Mouse (Mus musculus): ENCODE results near the gene Serpina6. TPM values are rescaled to one million over a fixed set of nuclear protein-coding genes. Genes with fewer than 3 reads are reported as not detected.
"Not testable (repeated sequence)": the region's sequence is repeated elsewhere in the genome, so short reads cannot be mapped to it uniquely, and the experiment has no call there.

Gene Serpina6
- polyA plus RNA-seq, 2 experiments: 793 to 1,383 TPM

GRCm38 (mm10) chr12:103671483-103671882, 14.5 kb upstream of the Serpina6 start:
- no peak overlapping the region for H3K27ac ChIP-seq
- no peak for DNase-seq (ENCODE audit: low read depth in 3 of 3, low spot score in 3 of 3)
- no peak overlapping the region for H3K4me2 ChIP-seq (ENCODE audit: low read depth)
- TF ChIP-seq EP300 (IDR thresholded peaks at IDR 0.05; ENCODE audit: low read depth) (no peak), CTCF (IDR thresholded peaks at IDR 0.05; ENCODE audit: low read depth) (no peak)
- no peaks in the 10 kb centered on the region for H3K9me3 ChIP-seq (ENCODE audit: control insufficient read depth, low read length)
- H3K36me3 ChIP-seq (replicated peaks; ENCODE audit: control insufficient read depth, insufficient read depth, low read depth): no peaks in the 10 kb centered on the region
- no peak for ATAC-seq (ENCODE audit: insufficient read depth)
- H3K4me1 ChIP-seq (replicated peaks; ENCODE audit: control insufficient read depth in 2 of 2, insufficient read depth in 2 of 2, low read length in 1 of 2): peaks cover 0 to 6% of the 10 kb centered on the region in 2 experiments; a peak in 1 of 4 replicates
- WGBS (ENCODE audit: insufficient replicate concordance): 50% methylated on average over 3 of the region's 3 CpGs
- H3K9ac ChIP-seq (replicated peaks): no peak overlapping the region
- no peak overlapping the region for H3K4me3 ChIP-seq (ENCODE audit: insufficient read depth in 1 of 2, low read depth in 2 of 2, low read length in 2 of 2)
- H3K27me3 ChIP-seq (ENCODE audit: control insufficient read depth, insufficient read depth, low read length): no peaks in the 10 kb centered on the region

- no peak overlapping the region for H3K4me2 ChIP-seq (ENCODE audit: low read depth)
- DNase-seq (ENCODE audit: low read depth in 3 of 3, low spot score in 3 of 3) (no peak), ATAC-seq (ENCODE audit: insufficient read depth) (no peak)
- H3K9me3 ChIP-seq (ENCODE audit: control insufficient read depth, low read length): no peaks in the 10 kb centered on the region
- 29% methylated on average over 2 of the region's 2 CpGs for WGBS (ENCODE audit: insufficient replicate concordance)
- H3K4me1 ChIP-seq (replicated peaks; ENCODE audit: control insufficient read depth in 2 of 2, insufficient read depth in 2 of 2, low read length in 1 of 2): peaks cover 0 to 6% of the 10 kb centered on the region in 2 experiments; a peak in 1 of 4 replicates
- TF ChIP-seq CTCF (IDR thresholded peaks at IDR 0.05; ENCODE audit: low read depth) (no peak), EP300 (IDR thresholded peaks at IDR 0.05; ENCODE audit: low read depth) (no peak)
- no peak overlapping the region for H3K27ac ChIP-seq
- no peak overlapping the region for H3K9ac ChIP-seq (replicated peaks)
- H3K4me3 ChIP-seq (ENCODE audit: insufficient read depth in 1 of 2, low read depth in 2 of 2, low read length in 2 of 2): no peak overlapping the region
- H3K27me3 ChIP-seq (ENCODE audit: control insufficient read depth, insufficient read depth, low read length): no peaks in the 10 kb centered on the region
- no peaks in the 10 kb centered on the region for H3K36me3 ChIP-seq (replicated peaks; ENCODE audit: control insufficient read depth, insufficient read depth, low read depth)
These were observed 14.0 kb upstream of the Serpina6 start for GRCm38 (mm10) chr12:103670964-103671363.

- no peak for DNase-seq (ENCODE audit: low read depth in 3 of 3, low spot score in 3 of 3)
- no peak for ATAC-seq (ENCODE audit: insufficient read depth)
- Histone ChIP-seq H3K36me3 (replicated peaks; ENCODE audit: control insufficient read depth, insufficient read depth, low read depth) (no peaks in the 10 kb centered on the region), H3K4me2 (ENCODE audit: low read depth) (no peak overlapping the region), H3K9ac (replicated peaks) (no peak overlapping the region), H3K9me3 (ENCODE audit: control insufficient read depth, low read length) (no peaks in the 10 kb centered on the region), H3K27ac (no peak overlapping the region), H3K4me1 (replicated peaks; ENCODE audit: control insufficient read depth in 2 of 2, insufficient read depth in 2 of 2, low read length in 1 of 2) (peaks cover 0 to 6% of the 10 kb centered on the region in 2 experiments; a peak in 1 of 4 replicates), H3K4me3 (ENCODE audit: insufficient read depth in 1 of 2, low read depth in 2 of 2, low read length in 2 of 2) (no peak overlapping the region), H3K27me3 (ENCODE audit: control insufficient read depth, insufficient read depth, low read length) (no peaks in the 10 kb centered on the region)
- no peak for TF ChIP-seq EP300 (IDR thresholded peaks at IDR 0.05; ENCODE audit: low read depth)
- no peak for TF ChIP-seq CTCF (IDR thresholded peaks at IDR 0.05; ENCODE audit: low read depth)
- WGBS (ENCODE audit: insufficient replicate concordance): 65% methylated on average over 5 of the region's 5 CpGs
These were observed 13.3 kb upstream of the Serpina6 start for GRCm38 (mm10) chr12:103670344-103670743.

- Histone ChIP-seq H3K4me2 (ENCODE audit: low read depth) (no peak overlapping the region), H3K27ac (no peak overlapping the region), H3K9me3 (ENCODE audit: control insufficient read depth, low read length) (no peaks in the 10 kb centered on the region), H3K27me3 (ENCODE audit: control insufficient read depth, insufficient read depth, low read length) (no peaks in the 10 kb centered on the region), H3K4me3 (ENCODE audit: insufficient read depth in 1 of 2, low read depth in 2 of 2, low read length in 2 of 2) (no peak overlapping the region), H3K36me3 (replicated peaks; ENCODE audit: control insufficient read depth, insufficient read depth, low read depth) (no peaks in the 10 kb centered on the region), H3K4me1 (replicated peaks; ENCODE audit: control insufficient read depth in 2 of 2, insufficient read depth in 2 of 2, low read length in 1 of 2) (peaks cover 0 to 1% of the 10 kb centered on the region in 2 experiments; a peak in 1 of 4 replicates), H3K9ac (replicated peaks) (no peak overlapping the region)
- TF ChIP-seq CTCF (IDR thresholded peaks at IDR 0.05; ENCODE audit: low read depth) (no peak), EP300 (IDR thresholded peaks at IDR 0.05; ENCODE audit: low read depth) (no peak)
- 64% methylated on average over 3 of the region's 3 CpGs for WGBS (ENCODE audit: insufficient replicate concordance)
- DNase-seq (ENCODE audit: low read depth in 3 of 3, low spot score in 3 of 3) (no peak), ATAC-seq (ENCODE audit: insufficient read depth) (no peak)
These were observed 8.3 kb upstream of the Serpina6 start for GRCm38 (mm10) chr12:103665286-103665685.

- DNase-seq (ENCODE audit: low read depth in 3 of 3, low spot score in 3 of 3); H3K36me3 ChIP-seq (replicated peaks; ENCODE audit: control insufficient read depth, insufficient read depth, low read depth); ATAC-seq (ENCODE audit: insufficient read depth): not testable (repeated sequence)
These were observed 5.0 kb upstream of the Serpina6 start for GRCm38 (mm10) chr12:103662053-103662452.

More at GRCm38 (mm10) chr12:103662053-103662452, 5.0 kb upstream of the Serpina6 start:
- H3K27ac ChIP-seq; H3K4me2 ChIP-seq (ENCODE audit: low read depth); H3K9me3 ChIP-seq (ENCODE audit: control insufficient read depth, low read length); H3K4me1 ChIP-seq (replicated peaks; ENCODE audit: control insufficient read depth in 2 of 2, insufficient read depth in 2 of 2, low read length in 1 of 2); H3K4me3 ChIP-seq (ENCODE audit: insufficient read depth in 1 of 2, low read depth in 2 of 2, low read length in 2 of 2); H3K9ac ChIP-seq (replicated peaks); H3K27me3 ChIP-seq (ENCODE audit: control insufficient read depth, insufficient read depth, low read length): not testable (repeated sequence)

Measured in liver, embryonic 14.5 days (tissue).